Mouse (Mus musculus) thymus, postnatal 14 days (tissue): Measurements from ENCODE around the gene Tnks1bp1.

Experiments
- DNase-seq: peaks from one replicate; pipeline ENCODE4 v3.0.0; 2021

Tnks1bp1 gene

GRCm38 (mm10) chr2:85043623-85044022 is 4.2 kb upstream of the Tnks1bp1 start:
- DNase-seq, result no peak

GRCm38 (mm10) chr2:85046222-85046621 is 1.6 kb upstream of the Tnks1bp1 start:
- DNase-seq, result no peak

GRCm38 (mm10) chr2:85047081-85047480 is 741 bp upstream of the Tnks1bp1 start:
- peak; percentile 33 for DNase-seq

DNA sequence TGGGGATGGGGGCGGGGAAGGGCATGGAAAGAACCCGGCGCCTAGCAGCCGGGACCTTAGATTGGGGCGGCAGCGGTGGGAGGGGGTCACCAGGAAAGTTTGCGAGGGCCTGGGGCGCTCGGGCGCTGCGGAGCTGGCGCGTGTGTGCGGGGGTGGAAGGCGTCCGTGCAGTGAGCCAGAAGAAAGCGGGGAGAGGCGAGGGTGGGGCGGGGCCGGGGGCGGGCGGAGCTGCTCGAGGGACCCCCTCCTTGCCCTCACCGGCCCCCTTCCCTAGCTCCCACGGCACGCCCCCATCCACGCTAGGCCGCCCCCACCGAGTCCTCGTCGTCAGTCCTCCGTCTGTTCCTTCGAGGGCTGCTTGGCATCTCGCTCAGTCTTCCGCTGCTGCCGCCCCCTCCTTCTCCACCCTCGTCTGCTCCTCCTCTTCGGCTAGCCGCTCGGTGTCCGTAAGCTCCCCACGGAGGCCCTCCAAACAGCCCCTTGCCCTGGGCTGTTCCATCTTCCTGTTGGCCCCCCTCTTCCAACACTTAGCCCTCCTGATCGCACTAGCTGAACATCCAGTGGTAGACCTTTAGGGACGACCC is 438 bp downstream of the Tnks1bp1 start:
- DNase-seq, result peak; percentile 76

DNA sequence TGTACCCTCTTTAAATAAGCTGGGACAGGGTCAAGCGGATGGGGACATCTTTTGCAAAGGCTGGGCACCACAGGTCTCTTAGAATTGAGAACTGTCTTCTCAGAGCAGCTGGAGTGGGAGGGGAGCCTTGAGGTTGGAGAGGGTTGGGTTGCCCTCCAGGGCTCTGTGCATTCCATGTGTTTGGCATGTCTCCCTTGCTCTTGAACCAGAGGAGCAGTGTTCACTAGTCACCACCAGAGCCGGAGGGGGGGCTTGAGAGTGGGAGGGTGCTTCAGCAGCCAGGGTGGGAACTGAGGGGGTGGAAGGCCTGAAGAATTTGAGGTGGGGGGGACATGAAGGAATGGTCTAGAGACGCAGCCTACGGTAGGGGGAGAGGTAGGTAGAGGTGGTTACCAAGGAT is 1.5 kb downstream of the Tnks1bp1 start:
- peak; percentile 18 for DNase-seq

GRCm38 (mm10) chr2:85050001-85050634 is 2.3 kb downstream of the Tnks1bp1 start:
- no peak for DNase-seq

DNA sequence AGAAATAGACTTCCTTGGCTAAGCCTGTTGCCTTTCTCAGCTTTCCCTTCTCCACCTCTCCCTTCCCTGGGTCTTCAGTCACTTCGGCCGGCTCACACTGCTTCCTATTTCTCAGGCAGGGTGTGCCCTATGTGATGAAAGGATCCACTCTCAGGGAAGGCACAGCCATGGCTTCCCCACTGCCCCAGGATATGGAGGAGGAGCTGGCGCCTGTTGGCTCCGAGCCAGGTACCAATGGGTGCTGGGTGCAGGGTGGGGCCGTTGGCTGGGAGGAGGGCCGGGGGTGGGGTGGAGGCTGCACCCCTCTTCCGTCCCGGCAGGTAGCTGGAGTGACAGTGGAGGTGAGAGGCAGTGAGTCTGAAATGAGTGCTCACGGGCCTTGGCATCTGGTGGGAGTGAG is 2.9 kb downstream of the Tnks1bp1 start:
- DNase-seq, result no peak

GRCm38 (mm10) chr2:85053192-85053816 is 5.5 kb downstream of the Tnks1bp1 start:
- DNase-seq, result no peak

DNA sequence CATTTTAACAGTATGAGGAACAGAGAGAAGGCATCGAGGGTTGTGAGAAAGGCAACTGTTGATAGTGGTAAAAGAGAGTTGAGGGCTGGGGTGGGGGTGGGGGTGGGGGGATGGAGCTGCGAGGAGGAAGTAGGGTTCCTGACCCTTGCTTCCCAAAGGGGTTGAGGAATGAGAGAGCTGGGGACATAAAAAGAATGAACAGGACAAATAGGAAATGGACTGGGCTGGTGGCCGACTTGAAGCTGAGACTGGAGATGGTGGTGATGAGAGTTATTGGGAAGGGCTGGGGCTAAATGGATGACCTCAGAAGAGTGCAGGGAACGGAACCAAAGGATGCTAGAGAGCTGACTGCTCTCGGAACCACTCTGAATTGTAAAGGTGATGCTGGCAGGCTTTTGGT is 8.9 kb downstream of the Tnks1bp1 start:
- no peak for DNase-seq

DNA sequence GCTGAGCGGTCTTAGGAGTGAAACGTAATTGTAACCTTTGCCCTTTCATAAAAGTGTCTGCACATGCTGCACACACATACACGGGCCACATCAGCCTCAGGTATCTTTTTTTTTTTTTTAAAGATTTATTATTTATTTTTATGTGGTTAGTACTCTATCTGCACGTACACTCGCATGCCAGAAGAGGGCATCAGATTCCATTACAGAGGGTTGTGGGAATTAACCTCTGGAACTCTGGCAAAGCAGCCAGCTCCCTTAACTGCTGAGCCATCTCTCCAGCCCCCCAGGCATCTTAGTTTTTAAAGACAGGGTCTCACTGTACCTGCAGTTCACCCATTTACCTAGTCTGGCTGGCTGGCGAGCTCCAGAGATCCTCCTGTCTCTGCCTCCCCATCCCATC is 11.9 kb downstream of the Tnks1bp1 start:
- DNase-seq, result no peak

GRCm38 (mm10) chr2:85060591-85061060 is 12.8 kb downstream of the Tnks1bp1 start:
- peak; percentile 42 for DNase-seq

DNA sequence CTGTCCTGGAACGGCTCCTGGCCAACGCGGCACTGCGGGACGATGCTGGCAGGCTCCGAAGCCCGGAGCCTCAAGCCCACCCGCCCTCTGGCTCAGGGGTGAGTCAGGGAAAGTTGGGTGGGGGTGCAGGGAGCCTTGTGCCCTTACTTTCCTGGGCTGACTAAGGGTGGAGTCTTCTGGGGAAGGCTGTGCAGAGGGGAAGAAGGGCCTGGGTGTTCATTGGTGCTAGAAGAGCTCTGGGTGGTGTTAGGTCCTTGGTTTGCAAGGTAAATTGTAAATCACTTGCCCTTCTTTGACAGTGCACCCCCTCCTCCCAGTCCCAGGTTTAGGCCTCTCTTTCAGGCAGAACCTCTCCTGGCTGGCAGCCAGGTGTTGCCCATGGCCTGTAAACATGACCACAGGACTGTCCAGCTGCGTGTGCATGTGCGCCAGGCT is 13.3 kb downstream of the Tnks1bp1 start:
- DNase-seq, result no peak

DNA sequence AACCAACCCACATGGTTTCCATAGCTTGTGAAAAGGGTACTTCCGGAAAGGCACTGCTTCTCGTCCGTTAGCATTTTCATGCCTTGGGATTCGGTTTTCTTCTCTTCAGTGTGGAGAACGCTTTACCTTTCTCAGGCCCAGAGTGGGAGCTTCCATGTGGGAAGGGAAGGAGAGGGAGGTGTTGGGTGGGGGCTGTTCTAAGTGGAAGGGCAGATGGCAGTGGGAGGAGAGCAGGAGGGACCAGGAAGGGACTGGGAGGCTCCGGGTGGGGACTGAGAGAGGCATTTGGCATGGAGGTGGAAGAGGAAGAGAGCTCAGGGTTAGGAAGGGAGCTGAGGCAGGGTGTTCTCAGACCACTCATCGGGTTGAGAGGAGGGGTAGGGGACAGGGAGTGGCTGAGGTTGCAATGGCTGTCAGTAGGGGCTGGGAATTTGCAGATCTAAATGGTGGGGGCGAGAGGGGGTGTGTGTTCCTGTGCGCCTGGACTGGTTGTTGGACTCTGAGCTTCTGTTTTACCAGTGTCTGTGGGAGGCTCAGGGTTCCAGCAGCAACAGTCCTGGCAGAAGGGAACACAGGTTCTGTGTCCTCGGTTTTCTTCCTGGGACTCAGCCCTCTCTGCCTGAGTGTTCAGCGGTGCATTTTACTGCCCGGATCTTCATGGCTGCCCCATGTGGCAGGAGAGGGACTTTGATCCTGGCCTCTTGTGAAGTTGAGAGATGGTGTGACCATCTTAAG is 17.5 kb downstream of the Tnks1bp1 start:
- DNase-seq, result no peak

DNA sequence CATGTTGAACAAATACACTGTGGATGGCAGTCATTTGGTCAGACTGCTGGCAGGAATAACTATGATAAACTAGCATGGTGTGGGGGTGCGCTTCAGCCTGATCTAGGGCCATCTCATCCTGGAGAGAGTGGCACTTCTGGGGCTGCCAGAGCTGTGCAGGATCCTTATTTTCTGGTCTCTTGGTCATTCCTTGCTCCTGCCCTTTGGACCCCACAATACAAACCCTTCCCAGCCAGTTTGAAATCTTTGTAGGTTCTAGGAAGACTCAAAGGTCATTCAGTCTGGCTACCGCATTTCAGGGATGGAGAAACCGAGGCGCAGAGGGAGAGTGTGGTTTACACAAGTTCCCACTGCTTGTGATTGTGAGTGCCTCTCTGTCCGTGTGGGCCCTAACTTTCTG is 19.1 kb downstream of the Tnks1bp1 start:
- DNase-seq, result no peak

DNA sequence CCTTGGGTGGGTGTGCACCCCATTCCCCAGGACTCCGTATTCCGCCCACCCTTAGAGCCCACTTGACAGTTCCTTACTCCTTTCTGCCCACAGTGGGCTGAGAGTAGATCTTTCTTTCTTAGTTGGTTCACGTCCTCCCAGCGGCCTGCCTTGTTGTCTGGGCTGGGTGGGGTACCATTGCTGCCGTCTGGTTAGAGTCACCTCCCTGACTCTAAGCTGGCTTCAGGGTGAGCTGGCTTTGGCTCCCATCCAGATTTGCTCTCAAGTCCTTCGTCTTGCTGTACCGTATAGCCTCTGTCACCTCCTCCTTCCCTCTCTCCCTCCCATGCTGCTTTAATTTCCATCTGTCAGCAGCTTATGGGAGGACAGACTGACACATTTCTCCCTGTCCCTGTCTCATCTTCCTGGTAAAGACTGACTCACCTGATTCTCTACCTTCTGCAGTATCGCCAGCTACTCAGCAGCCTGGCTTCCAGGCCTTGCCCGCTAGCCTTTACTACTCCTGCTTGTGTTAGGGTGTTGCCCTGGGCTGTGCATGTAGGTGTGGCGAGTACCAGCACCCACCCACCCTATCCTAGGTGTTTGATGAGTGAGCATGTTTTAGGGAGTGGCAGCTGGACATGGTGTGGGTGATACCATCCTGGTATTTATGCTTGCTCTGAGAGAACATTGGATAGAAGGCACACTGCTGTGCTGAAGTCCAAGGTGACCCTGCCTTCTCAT is 20.2 kb downstream of the Tnks1bp1 start:
- no peak for DNase-seq

DNA sequence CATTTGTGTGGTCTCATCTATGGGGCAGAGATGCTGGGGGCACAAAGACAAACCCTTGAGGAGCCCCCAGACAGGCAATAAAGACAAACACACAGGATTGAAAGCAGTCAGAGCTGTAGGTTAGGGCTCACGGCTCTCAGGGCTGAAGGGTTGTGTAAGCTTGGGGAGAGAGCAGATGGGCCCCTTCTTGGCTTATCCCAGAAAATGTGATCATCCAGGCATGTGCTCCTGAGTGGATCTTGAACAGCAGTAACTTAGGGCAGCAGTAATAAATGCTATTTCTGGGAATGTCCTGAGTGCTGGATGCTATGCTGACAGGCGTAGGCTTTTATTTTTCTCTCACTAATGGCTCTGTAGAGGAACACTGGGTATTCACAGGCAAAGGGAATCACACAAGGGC is 20.8 kb downstream of the Tnks1bp1 start:
- DNase-seq, result no peak

GRCm38 (mm10) chr2:85070086-85070485 is 22.3 kb downstream of the Tnks1bp1 start:
- no peak for DNase-seq

DNA sequence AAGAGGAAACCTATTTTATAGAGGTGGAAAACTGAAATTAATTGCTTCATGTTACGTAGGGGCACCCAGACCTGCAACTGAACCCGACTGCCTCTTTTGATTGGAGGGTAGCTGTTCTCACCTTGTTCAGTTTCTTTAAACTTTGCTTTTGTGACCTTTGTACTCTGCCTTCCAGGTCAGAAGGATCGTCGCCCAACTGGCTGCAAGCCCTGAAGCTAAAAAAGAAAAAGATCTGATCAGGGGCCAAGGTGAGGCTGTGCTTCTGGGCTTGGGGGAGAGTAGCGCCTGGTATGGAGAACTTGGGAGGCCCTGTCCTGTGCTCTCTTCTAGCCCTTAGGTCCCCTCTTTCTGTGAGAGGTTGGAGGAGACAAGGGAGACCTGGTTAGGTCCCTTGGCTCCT is 24.1 kb downstream of the Tnks1bp1 start:
- no peak for DNase-seq

GRCm38 (mm10) chr2:85073751-85074150 is 25.9 kb downstream of the Tnks1bp1 start:
- no peak for DNase-seq

DNA sequence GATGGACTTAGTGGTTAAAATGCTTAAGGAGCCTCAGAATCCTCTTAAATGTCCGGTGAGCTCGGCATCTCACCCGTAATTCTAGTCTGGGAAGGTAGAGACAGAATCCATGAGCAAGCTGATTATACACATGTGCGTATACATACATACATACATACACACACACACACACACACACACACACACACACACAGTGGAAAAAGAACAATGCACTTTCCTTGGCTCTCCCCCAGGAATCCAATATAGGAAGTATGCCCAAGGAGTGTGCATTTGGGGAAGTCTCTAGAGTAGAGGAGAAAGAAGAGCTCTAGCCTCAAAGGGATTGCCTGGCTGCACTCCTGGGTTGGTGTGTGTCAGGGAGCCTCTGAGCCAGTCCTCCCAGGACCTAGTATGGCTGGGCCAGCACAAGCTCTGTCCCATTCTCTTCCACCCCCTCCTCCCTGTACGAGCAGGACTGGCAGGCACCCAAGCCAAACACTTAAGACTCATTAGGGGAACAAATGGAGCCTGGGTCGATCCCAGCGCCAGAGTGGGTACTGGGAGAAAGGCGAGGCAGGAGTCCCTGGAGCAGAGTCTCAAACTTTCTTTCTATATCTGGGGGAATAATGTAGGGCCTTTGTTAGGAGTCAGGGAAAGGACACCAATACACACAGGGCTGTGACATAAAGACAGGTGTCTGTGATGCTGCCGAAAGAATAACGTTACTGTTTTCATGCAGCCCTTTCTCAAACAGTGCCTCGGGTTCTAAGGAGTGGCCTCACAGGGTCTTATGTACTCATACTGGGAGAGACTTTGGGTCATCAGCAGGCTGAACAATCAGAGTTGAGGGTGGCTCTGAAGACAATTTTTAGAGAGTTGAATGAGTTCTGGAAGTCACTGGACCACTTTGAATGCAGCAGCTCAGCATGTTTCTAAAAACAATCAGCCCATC is 41.2 kb downstream of the Tnks1bp1 start:
- DNase-seq, result no peak

GRCm38 (mm10) chr2:85091325-85091724 is 43.5 kb downstream of the Tnks1bp1 start:
- DNase-seq, result no peak

DNA sequence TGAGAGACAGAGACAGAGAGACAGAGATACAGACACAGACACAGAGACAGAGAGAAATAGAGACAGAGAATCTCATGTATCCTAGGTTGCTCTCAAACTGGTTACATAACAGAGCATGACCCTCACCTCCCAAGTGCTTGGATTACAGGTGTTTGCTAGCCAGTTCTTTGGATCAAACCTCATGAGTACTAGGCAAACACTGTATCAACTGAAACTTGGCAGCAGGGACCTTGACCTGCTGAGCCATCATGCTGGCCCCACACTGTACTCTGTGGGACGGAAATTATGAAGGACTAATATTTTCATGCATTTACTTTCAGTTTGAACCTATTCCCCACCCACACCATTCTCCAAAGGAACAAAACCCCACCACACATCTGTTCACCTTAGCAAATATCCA is 45.6 kb downstream of the Tnks1bp1 start:
- no peak for DNase-seq
